Mouse (Mus musculus): ENCODE results near the gene Mbnl1. TPM values are rescaled to one million over a fixed set of nuclear protein-coding genes. Genes with fewer than 3 reads are reported as not detected.
"Not testable (repeated sequence)": the region's sequence is repeated elsewhere in the genome, so short reads cannot be mapped to it uniquely, and the experiment has no call there.

The Mbnl1 gene
- total RNA-seq, 1 experiment from 2014 or later = 573 TPM

- DNase-seq = not testable (repeated sequence)
Observed at GRCm38 (mm10) chr3:60494774-60495535, 22.3 kb downstream of the Mbnl1 start.

GRCm38 (mm10) chr3:60496197-60496596 is 23.6 kb downstream of the Mbnl1 start:
- no peak for DNase-seq

GRCm38 (mm10) chr3:60498151-60498550 is 25.5 kb downstream of the Mbnl1 start:
- DNase-seq = no peak

GRCm38 (mm10) chr3:60498646-60499045 is 26.0 kb downstream of the Mbnl1 start:
- no peak for DNase-seq

GRCm38 (mm10) chr3:60499157-60499578 is 26.5 kb downstream of the Mbnl1 start:
- peak; percentile 12 for DNase-seq

- no peak for DNase-seq
Observed at GRCm38 (mm10) chr3:60499718-60500450, 27.3 kb downstream of the Mbnl1 start.

GRCm38 (mm10) chr3:60500571-60501527 is 28.2 kb downstream of the Mbnl1 start:
- DNase-seq = peak; percentile 83

- peak; percentile 61 for DNase-seq
Observed at GRCm38 (mm10) chr3:60501561-60502151, 29.0 kb downstream of the Mbnl1 start.

- DNase-seq = no peak
Observed at GRCm38 (mm10) chr3:60502155-60502987, 29.7 kb downstream of the Mbnl1 start.

GRCm38 (mm10) chr3:60503196-60503595 is 30.6 kb downstream of the Mbnl1 start:
- no peak for DNase-seq

- no peak for DNase-seq
Observed at GRCm38 (mm10) chr3:60504775-60505430, 32.3 kb downstream of the Mbnl1 start.

GRCm38 (mm10) chr3:60506821-60507220 is 34.2 kb downstream of the Mbnl1 start:
- DNase-seq = no peak

- no peak for DNase-seq
Observed at GRCm38 (mm10) chr3:60507496-60507895, 34.9 kb downstream of the Mbnl1 start.

GRCm38 (mm10) chr3:60507979-60508378 is 35.3 kb downstream of the Mbnl1 start:
- DNase-seq = no peak

- no peak for DNase-seq
Observed at GRCm38 (mm10) chr3:60511197-60511596, 38.6 kb downstream of the Mbnl1 start.

GRCm38 (mm10) chr3:60513337-60513736 is 40.7 kb downstream of the Mbnl1 start:
- no peak for DNase-seq

GRCm38 (mm10) chr3:60513746-60514145 is 41.1 kb downstream of the Mbnl1 start:
- DNase-seq = no peak

GRCm38 (mm10) chr3:60515430-60515829 is 42.8 kb downstream of the Mbnl1 start:
- DNase-seq = peak; percentile 36

- DNase-seq = peak; percentile 76
Observed at GRCm38 (mm10) chr3:60516054-60516674, 43.5 kb downstream of the Mbnl1 start.

- no peak for DNase-seq
Observed at GRCm38 (mm10) chr3:60517234-60517787, 44.7 kb downstream of the Mbnl1 start.

All from adrenal gland, postnatal 25 days (tissue).